Mouse (Mus musculus): ENCODE data around the gene Gm8369.
"Not testable (repeated sequence)": the region's sequence is repeated elsewhere in the genome, so short reads cannot be mapped to it uniquely, and the experiment has no call there.

Gene Gm8369

GRCm38 (mm10) chr19:11485746-11486145, at the start of gene Gm8369:
Gene Gm8369, plus strand, starts transcription at chr19:11485938.
- no peak for DNase-seq (ENCODE audit: extremely low spot score, low spot score)

- no peak for DNase-seq (ENCODE audit: extremely low spot score, low spot score)
Measured at GRCm38 (mm10) chr19:11443338-11443737, 42.4 kb upstream of the Gm8369 start, which contains the start of gene Ms4a4b. Gene Ms4a4b, plus strand, starts transcription at chr19:11443553.

- DNase-seq (ENCODE audit: extremely low spot score, low spot score): no peak
Measured at GRCm38 (mm10) chr19:11443964-11444363, 41.8 kb upstream of the Gm8369 start.

- no peak for DNase-seq (ENCODE audit: extremely low spot score, low spot score)
Measured at GRCm38 (mm10) chr19:11447238-11447637, 38.5 kb upstream of the Gm8369 start.

GRCm38 (mm10) chr19:11459041-11459440, 26.7 kb upstream of the Gm8369 start:
- not testable (repeated sequence) for DNase-seq (ENCODE audit: extremely low spot score, low spot score)

- DNase-seq (ENCODE audit: extremely low spot score, low spot score): not testable (repeated sequence)
Measured at GRCm38 (mm10) chr19:11464795-11465194, 20.9 kb upstream of the Gm8369 start.

GRCm38 (mm10) chr19:11466471-11466870, 19.3 kb upstream of the Gm8369 start:
- no peak for DNase-seq (ENCODE audit: extremely low spot score, low spot score)

GRCm38 (mm10) chr19:11468361-11468760, 17.4 kb upstream of the Gm8369 start:
- not testable (repeated sequence) for DNase-seq (ENCODE audit: extremely low spot score, low spot score)

- not testable (repeated sequence) for DNase-seq (ENCODE audit: extremely low spot score, low spot score)
Measured at GRCm38 (mm10) chr19:11469215-11469614, 16.5 kb upstream of the Gm8369 start, which contains the start of gene Ms4a6c. Gene Ms4a6c, plus strand, starts transcription at chr19:11469366.

GRCm38 (mm10) chr19:11479714-11480113, 6.0 kb upstream of the Gm8369 start:
- DNase-seq (ENCODE audit: extremely low spot score, low spot score): no peak

- no peak for DNase-seq (ENCODE audit: extremely low spot score, low spot score)
Measured at GRCm38 (mm10) chr19:11482684-11483083, 3.1 kb upstream of the Gm8369 start.

GRCm38 (mm10) chr19:11483941-11484340, 1.8 kb upstream of the Gm8369 start:
- no peak for DNase-seq (ENCODE audit: extremely low spot score, low spot score)

- no peak for DNase-seq (ENCODE audit: extremely low spot score, low spot score)
Measured at GRCm38 (mm10) chr19:11484388-11484787, 1.4 kb upstream of the Gm8369 start.

GRCm38 (mm10) chr19:11485266-11485665, 472 bp upstream of the Gm8369 start:
- no peak for DNase-seq (ENCODE audit: extremely low spot score, low spot score)

GRCm38 (mm10) chr19:11486599-11486998, 861 bp downstream of the Gm8369 start:
- no peak for DNase-seq (ENCODE audit: extremely low spot score, low spot score)

GRCm38 (mm10) chr19:11491406-11492189, 5.9 kb downstream of the Gm8369 start:
- no peak for DNase-seq (ENCODE audit: extremely low spot score, low spot score)

- DNase-seq (ENCODE audit: extremely low spot score, low spot score): no peak
Measured at GRCm38 (mm10) chr19:11492671-11493070, 6.9 kb downstream of the Gm8369 start.

GRCm38 (mm10) chr19:11494519-11494918, 8.8 kb downstream of the Gm8369 start:
- no peak for DNase-seq (ENCODE audit: extremely low spot score, low spot score)

- DNase-seq (ENCODE audit: extremely low spot score, low spot score): no peak
Measured at GRCm38 (mm10) chr19:11496361-11496760, 10.6 kb downstream of the Gm8369 start.

- not testable (repeated sequence) for DNase-seq (ENCODE audit: extremely low spot score, low spot score)
Measured at GRCm38 (mm10) chr19:11497300-11497699, 11.6 kb downstream of the Gm8369 start.

- no peak for DNase-seq (ENCODE audit: extremely low spot score, low spot score)
Measured at GRCm38 (mm10) chr19:11500796-11501195, 15.1 kb downstream of the Gm8369 start.

- DNase-seq (ENCODE audit: extremely low spot score, low spot score): no peak
Measured at GRCm38 (mm10) chr19:11501326-11501725, 15.6 kb downstream of the Gm8369 start.

- DNase-seq (ENCODE audit: extremely low spot score, low spot score): no peak
Measured at GRCm38 (mm10) chr19:11504857-11505256, 19.1 kb downstream of the Gm8369 start.
